Mouse (Mus musculus): ENCODE measurements around the gene Erh.

Erh gene

GRCm38 (mm10) chr12:80615371-80616257 lies 28.5 kb downstream of the Erh start:
- DNase-seq (ENCODE audit: low read depth, low spot score), result no peak

DNA sequence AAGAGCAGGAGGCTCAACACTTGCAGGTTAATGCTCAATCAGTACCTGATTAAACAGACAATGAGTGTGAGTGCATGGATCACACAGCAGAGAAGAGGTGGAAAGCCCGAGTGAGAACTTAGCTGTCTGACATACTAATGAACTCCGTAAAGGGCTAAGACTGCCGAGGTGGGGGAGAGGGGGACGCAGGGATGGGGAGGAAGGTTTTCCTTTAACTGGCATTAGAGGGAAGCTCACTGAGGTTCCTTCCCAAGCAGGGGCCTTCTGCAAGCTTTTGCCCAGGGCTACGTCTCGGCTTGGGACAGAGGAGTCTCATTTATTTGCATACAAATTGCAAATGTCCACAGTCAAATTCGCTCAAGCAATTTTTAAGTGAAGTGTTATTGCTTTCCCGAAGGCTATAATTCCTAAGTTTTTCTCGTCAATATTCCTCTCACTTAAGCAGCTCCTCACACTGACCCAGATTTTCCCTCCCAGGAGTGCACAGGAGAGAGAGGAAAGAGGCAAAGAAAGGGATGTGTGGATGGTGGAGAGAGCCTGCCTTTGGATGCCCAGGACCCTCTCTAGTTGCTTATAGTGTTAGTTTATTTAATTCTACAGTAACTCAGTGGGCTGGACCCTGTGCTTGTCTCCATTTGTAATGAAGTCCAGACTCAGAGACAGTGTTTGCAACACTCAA lies 31.9 kb downstream of the Erh start:
- DNase-seq (ENCODE audit: low read depth, low spot score), result no peak

DNA sequence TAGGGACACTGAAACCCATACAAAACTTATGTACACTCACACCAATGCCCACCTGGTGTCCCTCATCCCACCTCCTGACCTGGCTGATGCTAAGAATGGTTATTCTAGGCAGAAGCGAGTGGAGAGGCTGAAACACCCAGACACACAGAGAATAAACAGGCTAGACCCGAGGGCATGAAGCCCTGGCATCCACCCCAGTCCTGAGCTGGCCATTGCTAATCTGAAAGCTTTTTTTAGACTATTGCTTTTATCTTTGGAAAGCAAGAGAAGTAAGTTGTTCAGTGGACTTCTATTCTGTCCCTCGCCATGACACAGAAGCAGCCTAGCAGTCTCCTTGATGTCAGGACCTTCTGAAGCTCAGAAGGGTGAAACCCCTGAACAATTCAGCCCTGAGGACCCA lies 34.2 kb downstream of the Erh start:
- no peak for DNase-seq (ENCODE audit: low read depth, low spot score)

DNA sequence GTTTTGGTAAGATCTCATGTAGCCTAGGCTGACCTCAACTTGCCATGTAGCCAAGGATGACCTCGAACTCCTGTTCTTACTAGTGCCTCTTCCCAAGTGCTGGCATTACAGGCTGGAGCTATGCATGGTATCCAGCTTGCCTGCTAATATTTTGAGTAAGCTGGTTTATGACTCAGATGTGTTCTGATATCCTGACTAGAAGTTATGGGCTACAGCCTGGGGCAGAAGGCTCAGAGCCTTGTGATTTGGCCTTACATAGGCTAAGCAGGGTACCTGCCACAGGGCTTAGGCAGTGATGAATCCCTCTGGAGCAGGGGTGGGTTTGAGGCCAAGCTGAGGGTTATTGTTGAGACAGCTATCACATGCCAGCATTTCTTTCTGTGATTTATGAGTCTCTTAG lies 35.6 kb downstream of the Erh start:
- no peak for DNase-seq (ENCODE audit: low read depth, low spot score)

GRCm38 (mm10) chr12:80604218-80604617 lies 39.9 kb downstream of the Erh start:
- DNase-seq (ENCODE audit: low read depth, low spot score), result no peak

- DNase-seq (ENCODE audit: low read depth, low spot score), result no peak
These were observed 40.6 kb downstream of the Erh start for GRCm38 (mm10) chr12:80603566-80603965.

- DNase-seq (ENCODE audit: low read depth, low spot score), result no peak
These were observed 41.7 kb downstream of the Erh start for GRCm38 (mm10) chr12:80602432-80602831.

- DNase-seq (ENCODE audit: low read depth, low spot score), result no peak
These were observed 42.4 kb downstream of the Erh start for GRCm38 (mm10) chr12:80601597-80602269.

GRCm38 (mm10) chr12:80598756-80599155 lies 45.4 kb downstream of the Erh start:
- peak; percentile 42 for DNase-seq (ENCODE audit: low read depth, low spot score)

DNA sequence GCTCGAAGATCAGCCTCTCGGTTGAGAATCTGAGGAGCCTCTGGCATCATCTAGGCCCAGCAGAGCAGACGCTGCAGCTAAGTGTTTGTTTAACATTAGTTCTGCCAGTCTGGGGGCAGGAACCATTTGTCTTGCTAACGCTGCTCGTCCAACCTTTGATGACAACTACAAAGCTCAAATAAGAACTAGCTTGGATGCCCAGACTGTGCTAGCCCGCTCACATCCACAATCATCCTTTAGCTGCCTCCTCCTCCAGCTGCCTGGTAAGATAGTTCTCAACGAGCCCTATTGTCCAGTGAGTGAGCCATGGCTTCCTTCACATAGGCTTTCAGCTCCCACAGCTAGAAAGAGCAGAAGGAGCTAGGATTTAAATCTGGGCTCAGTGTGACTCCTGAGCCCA lies 45.9 kb downstream of the Erh start:
- DNase-seq (ENCODE audit: low read depth, low spot score), result no peak

GRCm38 (mm10) chr12:80595968-80596367 lies 48.2 kb downstream of the Erh start:
- DNase-seq (ENCODE audit: low read depth, low spot score), result no peak

GRCm38 (mm10) chr12:80595566-80595965 lies 48.6 kb downstream of the Erh start:
- no peak for DNase-seq (ENCODE audit: low read depth, low spot score)

DNA sequence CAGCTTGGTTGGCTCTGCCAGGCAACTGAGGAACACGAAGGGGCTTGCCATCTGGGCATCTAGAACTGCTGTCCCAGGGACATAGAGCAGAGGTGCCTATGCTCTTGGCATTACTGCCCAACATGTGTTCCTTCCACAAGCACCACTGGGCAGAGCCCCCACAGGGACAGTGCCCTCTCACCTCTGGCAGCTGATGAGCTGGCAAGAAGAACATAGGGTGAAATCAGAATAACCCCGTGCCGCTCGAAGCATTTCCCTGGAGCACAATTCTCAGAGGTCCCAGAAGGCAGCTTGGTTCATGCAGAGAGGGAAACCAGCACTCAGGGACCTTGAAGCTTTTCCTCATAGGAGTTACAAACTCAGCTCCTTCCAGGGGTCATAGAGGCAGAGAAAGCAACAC lies 49.4 kb downstream of the Erh start:
- no peak for DNase-seq (ENCODE audit: low read depth, low spot score)

- DNase-seq (ENCODE audit: low read depth, low spot score), result no peak
These were observed 50.0 kb downstream of the Erh start for GRCm38 (mm10) chr12:80594141-80594540.

GRCm38 (mm10) chr12:80584973-80585372 lies 59.2 kb downstream of the Erh start:
- DNase-seq (ENCODE audit: low read depth, low spot score), result no peak

Measured in skeletal muscle tissue, adult 2 months (tissue).